Mouse (Mus musculus) erythroblast, adult 5-6 weeks (primary cell): ENCODE results near the gene Tmem145. TPM values are rescaled to one million over a fixed set of nuclear protein-coding genes. Genes with fewer than 3 reads are reported as not detected.

Experiments used
- total RNA-seq, 2 experiments: library from RNA; stranded (forward) in 1 of 2; stranded (reverse) in 1 of 2; fragments of 150-400 nt in 1 of 2; fragments of 200-764, 138-1000 nt in 1 of 2; gene quantifications; 2 replicates each; pipeline versions ENCODE4 v1.2.3 to v1.2.4; 2015 to 2017; ENCODE audit warnings: low replicate concordance in 2 of 2

Tmem145 gene
- total RNA-seq, 2 experiments from 2014 or later: not detected

Other genes starting within 250 kb of the Tmem145 start
- gene Grik5, start 233.8 kb upstream of the Tmem145 start, total RNA-seq (2015; ENCODE audit: low replicate concordance): 4.0 and 8.1 TPM in 2 replicates
- gene Grik5, start 233.8 kb upstream of the Tmem145 start, total RNA-seq (2017; ENCODE audit: low replicate concordance): 6.6 and 14.4 TPM in 2 replicates
- gene Zfp574, start 233.5 kb upstream of the Tmem145 start, total RNA-seq (2015; ENCODE audit: low replicate concordance): 1.9 and 2.7 TPM in 2 replicates
- 2.0 and 2.1 TPM in 2 replicates for gene Zfp574, start 233.5 kb upstream of the Tmem145 start, total RNA-seq (2017; ENCODE audit: low replicate concordance)
- gene Pou2f2, start 126.4 kb upstream of the Tmem145 start, total RNA-seq (2015; ENCODE audit: low replicate concordance): 3.1 and 4.8 TPM in 2 replicates
- 0.56 and 1.2 TPM in 2 replicates for gene Pou2f2, start 126.4 kb upstream of the Tmem145 start, total RNA-seq (2017; ENCODE audit: low replicate concordance)
- gene Dedd2, start 85.5 kb upstream of the Tmem145 start, total RNA-seq (2015; ENCODE audit: low replicate concordance): 53.8 and 59.1 TPM in 2 replicates
- 164 and 194 TPM in 2 replicates for gene Dedd2, start 85.5 kb upstream of the Tmem145 start, total RNA-seq (2017; ENCODE audit: low replicate concordance)
- 25.4 and 27.4 TPM in 2 replicates for gene Zfp526, start 84.7 kb upstream of the Tmem145 start, total RNA-seq (2015; ENCODE audit: low replicate concordance)
- 33.7 and 37.7 TPM in 2 replicates for gene Zfp526, start 84.7 kb upstream of the Tmem145 start, total RNA-seq (2017; ENCODE audit: low replicate concordance)
- gene Gsk3a, start 68.3 kb upstream of the Tmem145 start, total RNA-seq (2015; ENCODE audit: low replicate concordance): 35.2 and 39.5 TPM in 2 replicates
- gene Gsk3a, start 68.3 kb upstream of the Tmem145 start, total RNA-seq (2017; ENCODE audit: low replicate concordance): 24.2 and 29.0 TPM in 2 replicates
- 3.3 and 3.6 TPM in 2 replicates for gene Erf, start 55.3 kb upstream of the Tmem145 start, total RNA-seq (2015; ENCODE audit: low replicate concordance)
- 2.4 and 2.6 TPM in 2 replicates for gene Erf, start 55.3 kb upstream of the Tmem145 start, total RNA-seq (2017; ENCODE audit: low replicate concordance)
- 60.2 and 77.4 TPM in 2 replicates for gene Cic, start 38.4 kb upstream of the Tmem145 start, total RNA-seq (2015; ENCODE audit: low replicate concordance)
- gene Cic, start 38.4 kb upstream of the Tmem145 start, total RNA-seq (2017; ENCODE audit: low replicate concordance): 15.3 and 26.6 TPM in 2 replicates
- 1.9 and 2.9 TPM in 2 replicates for gene Pafah1b3, start 8.1 kb upstream of the Tmem145 start, total RNA-seq (2015; ENCODE audit: low replicate concordance)
- 0.98 TPM in 1 of 2 replicates, not detected in the other for gene Pafah1b3, start 8.1 kb upstream of the Tmem145 start, total RNA-seq (2017; ENCODE audit: low replicate concordance)
- gene Prr19, start 4.7 kb upstream of the Tmem145 start, total RNA-seq (2015; ENCODE audit: low replicate concordance): not detected in 2 replicates
- not detected in 2 replicates for gene Prr19, start 4.7 kb upstream of the Tmem145 start, total RNA-seq (2017; ENCODE audit: low replicate concordance)
- 0.19 and 0.42 TPM in 2 replicates for gene Megf8, start 11.1 kb downstream of the Tmem145 start, total RNA-seq (2015; ENCODE audit: low replicate concordance)
- 0.14 TPM in 1 of 2 replicates, not detected in the other for gene Megf8, start 11.1 kb downstream of the Tmem145 start, total RNA-seq (2017; ENCODE audit: low replicate concordance)
- not detected in 2 replicates for gene Cnfn, start 63.6 kb downstream of the Tmem145 start, total RNA-seq (2015; ENCODE audit: low replicate concordance)
- gene Cnfn, start 63.6 kb downstream of the Tmem145 start, total RNA-seq (2017; ENCODE audit: low replicate concordance): not detected in 2 replicates
- gene Lipe, start 92.6 kb downstream of the Tmem145 start, total RNA-seq (2015; ENCODE audit: low replicate concordance): 2.5 and 11.3 TPM in 2 replicates
- gene Lipe, start 92.6 kb downstream of the Tmem145 start, total RNA-seq (2017; ENCODE audit: low replicate concordance): 4.5 and 6.7 TPM in 2 replicates
- gene Cxcl17, start 106.8 kb downstream of the Tmem145 start, total RNA-seq (2015; ENCODE audit: low replicate concordance): not detected in 2 replicates
- gene Cxcl17, start 106.8 kb downstream of the Tmem145 start, total RNA-seq (2017; ENCODE audit: low replicate concordance): not detected in 2 replicates
- gene Ceacam1, start 171.5 kb downstream of the Tmem145 start, total RNA-seq (2015; ENCODE audit: low replicate concordance): 72.6 and 100 TPM in 2 replicates
- gene Ceacam1, start 171.5 kb downstream of the Tmem145 start, total RNA-seq (2017; ENCODE audit: low replicate concordance): 14.9 and 27.1 TPM in 2 replicates
- gene Ceacam2, start 233.8 kb downstream of the Tmem145 start, total RNA-seq (2015; ENCODE audit: low replicate concordance): 0.38 TPM in 1 of 2 replicates, not detected in the other
- gene Ceacam2, start 233.8 kb downstream of the Tmem145 start, total RNA-seq (2017; ENCODE audit: low replicate concordance): not detected in 2 replicates